Mouse (Mus musculus) embryonic facial prominence, embryonic 15.5 days (tissue): ENCODE data around the gene Ttc39d. TPM values are rescaled to one million over a fixed set of nuclear protein-coding genes. Genes with fewer than 3 reads are reported as not detected.

Experiments
- ATAC-seq: fragments of 200-750 bp; cut with Nextera tagmentation; 2 replicates; pipeline ENCODE4 v1.8.0; 2017; ENCODE audit warnings: low read depth, moderate TSS enrichment; ENCODE audit not compliant: insufficient number of reproducible peaks, low FRiP score, low TSS enrichment
- H3K27ac ChIP-seq: fragments of 300-500 bp; sonication (generic); replicated peaks from 2 replicates; pipeline ENCODE4 v1.5.1; 2015; ENCODE audit warnings: mild to moderate bottlenecking, inconsistent platforms
- H3K27me3 ChIP-seq: fragments of 300-500 bp; sonication (generic); 2 replicates; pipeline ENCODE4 v1.6.1; 2015; ENCODE audit warnings: inconsistent platforms
- H3K36me3 ChIP-seq: fragments of 300-500 bp; sonication (generic); 2 replicates; pipeline ENCODE4 v1.6.1; 2015; ENCODE audit warnings: mild to moderate bottlenecking, inconsistent platforms
- H3K4me1 ChIP-seq: fragments of 300-500 bp; sonication (generic); 2 replicates; pipeline ENCODE4 v1.6.1; 2015; ENCODE audit warnings: inconsistent platforms
- H3K4me2 ChIP-seq: fragments of 300-500 bp; sonication (generic); replicated peaks from 2 replicates; pipeline ENCODE4 v1.6.1; 2015; ENCODE audit warnings: mild to moderate bottlenecking, inconsistent platforms
- H3K4me3 ChIP-seq: fragments of 300-500 bp; sonication (generic); replicated peaks from 2 replicates; pipeline ENCODE4 v1.5.1; 2015; ENCODE audit warnings: mild to moderate bottlenecking, inconsistent platforms
- H3K9ac ChIP-seq: fragments of 300-500 bp; sonication (generic); 2 replicates; pipeline ENCODE4 v1.6.1; 2015; ENCODE audit warnings: inconsistent platforms
- H3K9me3 ChIP-seq: fragments of 300-500 bp; sonication (generic); replicated peaks from 2 replicates; pipeline ENCODE4 v1.6.1; 2016; ENCODE audit warnings: inconsistent platforms
- WGBS: fragments of 180-500 bp; shearing (Covaris S2); methylation state at CpG from one replicate; pipeline ENCODE4 v1.1.7; 2015; 5-methylcytosine and 5-hydroxymethylcytosine counted together
- polyA plus RNA-seq: library from polyadenylated mRNA; unstranded; fragments of >200 nt; fragmentation: Nextera tagmentation; extraction: Ambion mirVana; gene quantifications from 2 replicates; pipeline ENCODE4 v1.2.1, GENCODE M21; 2015

The Ttc39d gene
- 0.34 and 0.52 TPM in 2 replicates for polyA plus RNA-seq

GRCm38 (mm10) chr17:80206671-80207581, at the start of gene Ttc39d, which contains the start of gene Srsf7:
Gene Ttc39d (plus strand): TSS chr17:80207460.
Gene Srsf7 (minus strand): TSS chr17:80207307.
- WGBS = under 1% methylated on average over 94 of the region's 95 CpGs
- peaks cover 14% of the 10 kb centered on the region for H3K4me1 ChIP-seq
- peak; percentile 92 for ATAC-seq
- H3K9ac ChIP-seq = peak within 1 kb of the TSS; percentile 98
- peak within 1 kb of the TSS; percentile 72 for H3K4me2 ChIP-seq
- H3K36me3 ChIP-seq = peaks cover 22% of the 10 kb centered on the region
- no peaks in the 10 kb centered on the region for H3K9me3 ChIP-seq
- H3K27me3 ChIP-seq = no peaks in the 10 kb centered on the region
- H3K4me3 ChIP-seq = peak within 1 kb of the TSS; percentile 96
- peak within 1 kb of the TSS; percentile 99 for H3K27ac ChIP-seq

DNA sequence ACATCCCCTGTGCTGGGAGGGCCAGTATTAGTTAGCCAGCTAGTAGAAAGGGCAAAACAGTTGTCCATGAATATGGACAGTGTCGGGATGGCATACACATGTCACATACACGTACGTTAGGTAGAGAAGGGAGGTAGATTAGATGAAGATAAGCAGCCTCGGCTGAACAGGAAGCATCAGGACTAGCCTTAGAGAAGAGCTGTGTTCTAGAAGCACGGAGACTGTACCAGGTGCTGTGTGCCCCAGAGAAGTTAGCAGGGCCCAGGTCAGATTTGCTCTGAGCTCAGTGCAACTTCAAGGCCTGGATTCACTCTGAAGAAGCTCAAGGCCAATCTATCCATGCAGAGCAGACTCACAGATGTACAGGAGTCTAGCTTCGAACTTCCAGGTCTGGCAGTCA, 49.8 kb upstream of the Ttc39d start:
- H3K4me3 ChIP-seq = no peak overlapping the region
- no peaks in the 10 kb centered on the region for H3K36me3 ChIP-seq
- no peak overlapping the region for H3K27ac ChIP-seq
- no peaks in the 10 kb centered on the region for H3K9me3 ChIP-seq
- no peak overlapping the region for H3K9ac ChIP-seq
- H3K4me2 ChIP-seq = no peak overlapping the region
- H3K27me3 ChIP-seq = no peaks in the 10 kb centered on the region
- 0 out of 2 replicates have a peak, but pooled peaks cover 4% of the 10 kb centered on the region for H3K4me1 ChIP-seq
- WGBS = 85% methylated on average over 6 of the region's 6 CpGs
- no peak for ATAC-seq

DNA sequence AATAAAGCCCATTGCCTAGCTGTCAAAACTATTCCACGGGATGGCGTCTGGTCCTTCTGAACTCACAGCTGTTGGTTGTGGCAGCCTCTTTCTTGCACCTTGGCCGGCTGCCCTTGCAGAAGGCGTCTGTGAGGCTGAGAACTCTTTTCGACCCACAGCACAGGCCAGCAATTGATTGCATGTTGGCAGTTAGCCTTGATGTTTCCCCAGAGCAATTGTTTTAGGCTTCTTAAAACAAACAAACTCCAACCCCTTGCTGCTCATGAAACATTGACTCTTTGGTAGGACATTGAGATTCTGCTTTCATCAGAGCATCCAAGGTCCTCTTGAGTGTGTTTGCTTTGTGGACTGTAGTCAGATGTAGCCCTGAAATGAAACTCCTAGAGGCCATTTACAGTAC, 46.8 kb upstream of the Ttc39d start:
- 0 out of 2 replicates have a peak, but pooled peaks cover 4% of the 10 kb centered on the region for H3K4me1 ChIP-seq
- H3K27ac ChIP-seq = no peak overlapping the region
- no peaks in the 10 kb centered on the region for H3K36me3 ChIP-seq
- 40% methylated on average over 5 of the region's 5 CpGs for WGBS
- H3K9me3 ChIP-seq = no peaks in the 10 kb centered on the region
- no peak overlapping the region for H3K4me2 ChIP-seq
- no peak overlapping the region for H3K9ac ChIP-seq
- 0 out of 2 replicates have a peak, but pooled peaks have one; percentile 39 for ATAC-seq
- H3K27me3 ChIP-seq = no peaks in the 10 kb centered on the region
- no peak overlapping the region for H3K4me3 ChIP-seq

- no peak for ATAC-seq
- Histone ChIP-seq H3K27ac (no peak overlapping the region), H3K9ac (no peak overlapping the region), H3K4me2 (no peak overlapping the region), H3K27me3 (no peaks in the 10 kb centered on the region), H3K9me3 (no peaks in the 10 kb centered on the region), H3K4me1 (peaks cover 23% of the 10 kb centered on the region), H3K4me3 (no peak overlapping the region), H3K36me3 (no peaks in the 10 kb centered on the region)
- 83% methylated on average over 8 of the region's 8 CpGs for WGBS
These were observed 43.3 kb upstream of the Ttc39d start for GRCm38 (mm10) chr17:80163991-80164390.

- ATAC-seq = no peak
- H3K36me3 ChIP-seq = no peaks in the 10 kb centered on the region
- H3K4me3 ChIP-seq = no peak overlapping the region
- no peak overlapping the region for H3K9ac ChIP-seq
- H3K27me3 ChIP-seq = no peaks in the 10 kb centered on the region
- no peaks in the 10 kb centered on the region for H3K9me3 ChIP-seq
- 47% methylated on average over 6 of the region's 6 CpGs for WGBS
- H3K4me2 ChIP-seq = no peak overlapping the region
- no peak overlapping the region for H3K27ac ChIP-seq
- H3K4me1 ChIP-seq = peaks cover 19% of the 10 kb centered on the region
These were observed 41.5 kb upstream of the Ttc39d start for GRCm38 (mm10) chr17:80165741-80166140.

- no peak for ATAC-seq
- no peak overlapping the region for H3K4me3 ChIP-seq
- H3K9me3 ChIP-seq = no peaks in the 10 kb centered on the region
- no peak overlapping the region for H3K4me2 ChIP-seq
- H3K27me3 ChIP-seq = no peaks in the 10 kb centered on the region
- H3K27ac ChIP-seq = no peak overlapping the region
- H3K36me3 ChIP-seq = no peaks in the 10 kb centered on the region
- H3K4me1 ChIP-seq = peaks cover 19% of the 10 kb centered on the region
- WGBS = 81% methylated on average over 6 of the region's 6 CpGs
- no peak overlapping the region for H3K9ac ChIP-seq
These were observed 40.9 kb upstream of the Ttc39d start for GRCm38 (mm10) chr17:80166346-80166745.

DNA sequence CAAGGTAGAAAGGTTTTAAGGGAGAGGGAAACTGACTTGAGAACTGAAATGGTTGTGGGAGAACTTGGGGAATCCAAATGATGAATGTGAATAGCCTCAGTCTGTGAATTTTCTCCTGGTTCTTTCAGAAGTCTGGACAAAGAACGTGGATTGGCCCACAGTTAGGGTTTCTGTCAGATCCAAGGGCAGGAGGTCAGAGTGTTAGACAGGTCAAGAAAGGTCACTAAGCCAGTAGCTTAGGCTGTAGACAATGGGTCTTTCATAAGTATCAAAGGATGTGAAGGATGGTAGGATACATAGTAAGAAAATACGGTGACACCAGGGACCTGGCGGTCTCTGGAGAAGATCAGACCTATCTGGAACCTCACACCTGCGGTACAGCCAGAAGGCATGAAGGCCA, 39.8 kb upstream of the Ttc39d start:
- no peak for ATAC-seq
- 56% methylated on average over 4 of the region's 4 CpGs for WGBS
- no peak overlapping the region for H3K27ac ChIP-seq

DNA sequence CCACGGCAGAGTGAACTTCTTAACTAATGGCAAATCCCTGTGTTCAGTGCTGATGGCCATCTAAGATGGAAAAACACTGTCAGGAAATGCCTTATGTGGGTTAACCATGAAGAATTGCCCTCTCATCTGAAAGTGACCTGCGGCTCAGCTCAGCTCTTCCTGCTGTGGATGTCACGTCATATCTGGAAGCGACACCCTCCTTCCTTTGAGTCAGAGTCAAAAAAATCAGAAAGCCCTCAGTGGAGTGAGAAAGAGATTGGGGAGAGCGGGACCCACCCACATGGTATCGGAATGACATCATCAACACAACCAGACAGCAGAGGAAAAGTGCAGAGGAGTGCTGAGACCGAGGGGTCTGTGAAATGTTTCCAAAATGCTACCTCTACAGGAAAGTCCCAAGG, 39.4 kb upstream of the Ttc39d start:
- H3K4me3 ChIP-seq = no peak overlapping the region
- whole genome bisulfite sequencing = 38% methylated on average over 7 of the region's 7 CpGs
- peak; percentile 55 for ATAC-seq
- no peaks in the 10 kb centered on the region for H3K9me3 ChIP-seq
- peaks cover 19% of the 10 kb centered on the region for H3K4me1 ChIP-seq
- H3K9ac ChIP-seq = no peak overlapping the region
- no peaks in the 10 kb centered on the region for H3K27me3 ChIP-seq
- H3K27ac ChIP-seq = 0 out of 2 replicates have a peak overlapping the region, but pooled peaks have one; percentile 17
- peak overlapping the region; percentile 44 for H3K4me2 ChIP-seq
- no peaks in the 10 kb centered on the region for H3K36me3 ChIP-seq

More for the DNA sequence above, 39.8 kb upstream of the Ttc39d start:
- Histone ChIP-seq H3K4me1 (peaks cover 19% of the 10 kb centered on the region), H3K4me3 (no peak overlapping the region), H3K4me2 (peak overlapping the region; percentile 44; the same call in 1 of the 2 replicates), H3K27me3 (no peaks in the 10 kb centered on the region), H3K36me3 (no peaks in the 10 kb centered on the region), H3K9ac (no peak overlapping the region), H3K9me3 (no peaks in the 10 kb centered on the region)

- no peak overlapping the region for H3K9ac ChIP-seq
- H3K4me2 ChIP-seq = peak overlapping the region; percentile 44
- 19% methylated on average over 16 of the region's 16 CpGs for WGBS
- H3K4me1 ChIP-seq = peaks cover 19% of the 10 kb centered on the region
- H3K36me3 ChIP-seq = no peaks in the 10 kb centered on the region
- ATAC-seq = peak; percentile 78
- no peaks in the 10 kb centered on the region for H3K27me3 ChIP-seq
- 0 out of 2 replicates have a peak overlapping the region, but pooled peaks have one; percentile 2 for H3K4me3 ChIP-seq
- H3K27ac ChIP-seq = 0 out of 2 replicates have a peak overlapping the region, but pooled peaks have one; percentile 18
- H3K9me3 ChIP-seq = no peaks in the 10 kb centered on the region
These were observed 38.7 kb upstream of the Ttc39d start for GRCm38 (mm10) chr17:80168425-80169182.

DNA sequence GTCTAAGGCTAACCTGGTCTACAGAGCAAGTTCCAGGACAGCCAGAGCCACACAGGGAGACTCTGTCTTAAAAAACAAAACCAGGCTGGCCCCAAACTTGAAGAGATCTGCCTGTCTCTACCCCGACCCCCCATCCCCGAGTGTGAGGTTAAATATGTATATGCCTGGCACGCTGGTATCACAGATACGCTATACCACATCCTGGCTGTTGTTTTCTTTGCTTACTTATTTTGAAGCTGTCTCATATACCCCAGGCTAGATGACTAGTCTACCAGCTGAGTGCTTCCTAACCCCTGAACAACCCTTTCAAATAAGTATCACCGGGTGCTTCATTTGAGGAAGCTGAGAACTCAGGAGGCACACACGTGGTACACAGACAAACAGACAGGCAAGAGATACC, 37.5 kb upstream of the Ttc39d start:
- H3K4me1 ChIP-seq = peaks cover 19% of the 10 kb centered on the region
- no peak overlapping the region for H3K4me2 ChIP-seq
- H3K27me3 ChIP-seq = no peaks in the 10 kb centered on the region
- H3K27ac ChIP-seq = no peak overlapping the region
- no peaks in the 10 kb centered on the region for H3K36me3 ChIP-seq
- H3K4me3 ChIP-seq = no peak overlapping the region
- H3K9me3 ChIP-seq = no peaks in the 10 kb centered on the region
- H3K9ac ChIP-seq = no peak overlapping the region
- WGBS = 87% methylated on average over 6 of the region's 6 CpGs
- ATAC-seq = no peak

- H3K36me3 ChIP-seq = no peaks in the 10 kb centered on the region
- no peak overlapping the region for H3K9ac ChIP-seq
- 90% methylated on average over 7 of the region's 7 CpGs for WGBS
- peaks cover 16% of the 10 kb centered on the region for H3K4me1 ChIP-seq
- H3K27me3 ChIP-seq = no peaks in the 10 kb centered on the region
- no peaks in the 10 kb centered on the region for H3K9me3 ChIP-seq
- ATAC-seq = no peak
- no peak overlapping the region for H3K27ac ChIP-seq
- no peak overlapping the region for H3K4me3 ChIP-seq
- no peak overlapping the region for H3K4me2 ChIP-seq
These were observed 36.3 kb upstream of the Ttc39d start for GRCm38 (mm10) chr17:80170951-80171350.
